Mouse (Mus musculus) lung, embryonic 16.5 days (tissue): ENCODE results near the gene Canx. TPM values are rescaled to one million over a fixed set of nuclear protein-coding genes. Genes with fewer than 3 reads are reported as not detected.

Experiments
- ATAC-seq: fragments of 200-750 bp; cut with Nextera tagmentation; 2 replicates; pipeline ENCODE4 v1.8.0; 2017; ENCODE audit warnings: low read depth, mild to moderate bottlenecking, moderate library complexity
- H3K27ac ChIP-seq: fragments of 300-500 bp; sonication (generic); 2 replicates; pipeline ENCODE4 v1.5.1; 2014; ENCODE audit warnings: mild to moderate bottlenecking, control low read depth, low read length
- H3K27me3 ChIP-seq: fragments of 300-500 bp; sonication (generic); 2 replicates; pipeline ENCODE4 v1.6.1; 2014; ENCODE audit warnings: low read depth, low read length, mixed read lengths; ENCODE audit not compliant: control insufficient read depth, insufficient read depth
- H3K36me3 ChIP-seq: fragments of 300-500 bp; sonication (generic); 2 replicates; pipeline ENCODE4 v1.6.1; 2014; ENCODE audit warnings: low read length; ENCODE audit not compliant: control insufficient read depth, insufficient read depth
- H3K4me1 ChIP-seq: fragments of 300-500 bp; sonication (generic); replicated peaks from 2 replicates; pipeline ENCODE4 v1.6.1; 2014; ENCODE audit warnings: low read length, mixed read lengths; ENCODE audit not compliant: control insufficient read depth, insufficient read depth
- H3K4me2 ChIP-seq: fragments of 300-500 bp; sonication (generic); 2 replicates; pipeline ENCODE4 v1.6.1; 2014; ENCODE audit warnings: low read depth, low read length, control low read depth
- H3K4me3 ChIP-seq: fragments of 300-500 bp; sonication (generic); 2 replicates; pipeline ENCODE4 v1.5.1; 2014; ENCODE audit warnings: mild to moderate bottlenecking, low read length, control low read depth
- H3K9ac ChIP-seq: fragments of 300-500 bp; sonication (generic); 2 replicates; pipeline ENCODE4 v1.6.1; 2014; ENCODE audit warnings: low read length, control low read depth
- H3K9me3 ChIP-seq: fragments of 300-500 bp; sonication (generic); 2 replicates; pipeline ENCODE4 v1.6.1; 2016; ENCODE audit warnings: low read length; ENCODE audit not compliant: control insufficient read depth
- WGBS: fragments of 180-500 bp; shearing (Covaris S2); extraction: QIAGEN DNeasy Blood & Tissue Kit; methylation state at CpG from one replicate; pipeline ENCODE4 v1.1.7; 2014; 5-methylcytosine and 5-hydroxymethylcytosine counted together
- polyA plus RNA-seq: library from polyadenylated mRNA; unstranded; fragments of >200 nt; fragmentation: Nextera tagmentation; extraction: Ambion mirVana; gene quantifications from 2 replicates; pipeline ENCODE4 v1.2.1, GENCODE M21; 2015

The Canx gene
- polyA plus RNA-seq, 1 experiment from 2014 or later = 349 TPM

DNA sequence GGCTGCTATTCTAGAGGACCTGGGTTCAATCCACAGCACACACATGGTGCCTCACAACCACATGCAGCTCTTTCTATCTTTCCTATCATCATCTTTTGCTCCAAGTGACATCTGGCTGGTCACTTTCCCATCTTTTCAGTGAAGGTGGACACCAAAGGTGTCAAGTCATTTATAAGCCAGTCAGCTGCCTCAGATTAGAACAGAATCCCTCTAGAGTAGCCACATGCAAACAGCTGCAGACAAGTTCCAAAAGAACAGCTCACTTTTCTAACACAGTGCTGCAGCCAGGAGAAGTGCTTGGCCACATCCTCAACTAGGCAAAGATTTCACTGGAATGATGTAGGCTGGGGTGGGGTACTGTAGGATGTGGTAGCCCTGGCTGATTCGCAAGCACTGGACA lies 55.6 kb downstream of the Canx start:
- ATAC-seq = no peak
- Histone ChIP-seq H3K4me1 (no peaks in the 10 kb centered on the region), H3K27me3 (no peaks in the 10 kb centered on the region), H3K9me3 (no peaks in the 10 kb centered on the region), H3K4me3 (no peak overlapping the region), H3K9ac (no peak overlapping the region), H3K27ac (no peak overlapping the region), H3K4me2 (no peak overlapping the region), H3K36me3 (peaks cover 16% of the 10 kb centered on the region)
- 100% methylated on average over 1 of the region's 1 CpGs for WGBS

DNA sequence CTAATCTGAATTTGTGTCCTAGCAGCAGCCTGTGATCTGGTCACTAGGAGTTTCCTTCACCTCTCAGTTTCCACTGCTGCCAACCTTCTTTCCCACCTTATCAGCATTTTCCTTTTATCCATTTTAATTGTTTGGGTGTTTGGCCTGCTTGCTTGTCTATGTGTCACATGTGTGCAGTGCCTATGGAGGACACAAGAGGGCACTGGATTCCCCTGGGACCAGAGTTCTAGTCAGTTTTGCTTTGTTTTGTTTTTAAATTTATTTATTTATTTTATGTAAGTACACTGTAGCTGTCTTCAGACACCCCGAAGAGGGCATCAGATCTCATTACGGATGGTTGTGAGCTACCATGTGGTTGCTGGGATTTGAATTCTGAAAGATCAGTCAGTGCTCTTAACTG lies 56.3 kb downstream of the Canx start:
- Histone ChIP-seq H3K4me1 (no peaks in the 10 kb centered on the region), H3K4me3 (no peak overlapping the region), H3K27ac (no peak overlapping the region), H3K9me3 (no peaks in the 10 kb centered on the region), H3K36me3 (peaks cover 22% of the 10 kb centered on the region), H3K27me3 (no peaks in the 10 kb centered on the region), H3K4me2 (no peak overlapping the region), H3K9ac (no peak overlapping the region)
- 77% methylated on average over 2 of the region's 2 CpGs for WGBS
- ATAC-seq = no peak

DNA sequence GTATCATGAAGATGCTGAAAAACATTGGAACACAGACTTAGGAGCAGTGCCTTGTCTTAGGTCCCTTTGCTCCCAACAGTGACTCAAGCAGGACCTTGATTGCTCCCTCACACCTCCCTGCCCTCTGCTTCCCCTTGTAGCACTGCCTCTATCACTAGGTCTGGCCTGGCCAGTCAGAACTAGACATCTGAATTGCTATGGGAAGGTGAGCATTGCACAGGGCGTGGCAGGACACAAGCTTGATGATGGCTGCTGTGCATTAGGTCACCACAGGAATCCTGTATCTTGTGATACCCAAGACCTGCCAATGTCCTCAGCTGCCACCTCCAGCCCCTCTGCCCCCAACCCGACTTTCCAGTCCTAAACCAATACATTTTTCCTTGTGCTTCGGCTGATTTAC lies 58.5 kb downstream of the Canx start:
- H3K4me3 ChIP-seq = no peak overlapping the region
- H3K4me1 ChIP-seq = no peaks in the 10 kb centered on the region
- no peaks in the 10 kb centered on the region for H3K9me3 ChIP-seq
- no peaks in the 10 kb centered on the region for H3K27me3 ChIP-seq
- no peak overlapping the region for H3K27ac ChIP-seq
- no peak overlapping the region for H3K4me2 ChIP-seq
- WGBS = 88% methylated on average over 3 of the region's 3 CpGs
- no peak for ATAC-seq
- H3K9ac ChIP-seq = no peak overlapping the region
- H3K36me3 ChIP-seq = peaks cover 35% of the 10 kb centered on the region

DNA sequence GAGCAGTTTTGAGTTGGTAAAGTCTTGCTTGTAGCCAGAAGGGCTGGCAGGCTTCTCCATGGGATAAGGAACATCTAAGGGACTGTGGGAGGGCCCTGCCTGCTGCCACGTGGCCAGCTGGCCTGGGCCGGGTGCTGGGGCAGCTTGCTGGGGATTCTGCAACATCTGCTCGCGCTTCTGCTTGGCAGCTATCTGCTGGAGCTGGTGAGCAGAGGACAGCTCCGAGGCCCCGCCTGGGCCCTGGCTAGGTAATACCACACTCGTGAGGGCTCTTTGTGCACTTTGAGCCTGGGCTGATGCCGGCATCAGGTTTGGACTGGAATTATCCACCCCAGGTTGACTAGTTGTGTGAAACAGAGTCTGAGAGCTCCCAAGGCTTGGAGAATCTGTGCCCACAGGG lies 59.5 kb downstream of the Canx start:
- H3K36me3 ChIP-seq = peaks cover 43% of the 10 kb centered on the region
- no peak overlapping the region for H3K27ac ChIP-seq
- H3K9me3 ChIP-seq = no peaks in the 10 kb centered on the region
- H3K27me3 ChIP-seq = no peaks in the 10 kb centered on the region
- no peaks in the 10 kb centered on the region for H3K4me1 ChIP-seq
- no peak overlapping the region for H3K4me3 ChIP-seq
- WGBS = 76% methylated on average over 8 of the region's 8 CpGs
- ATAC-seq = no peak
- H3K4me2 ChIP-seq = no peak overlapping the region
- H3K9ac ChIP-seq = no peak overlapping the region

DNA sequence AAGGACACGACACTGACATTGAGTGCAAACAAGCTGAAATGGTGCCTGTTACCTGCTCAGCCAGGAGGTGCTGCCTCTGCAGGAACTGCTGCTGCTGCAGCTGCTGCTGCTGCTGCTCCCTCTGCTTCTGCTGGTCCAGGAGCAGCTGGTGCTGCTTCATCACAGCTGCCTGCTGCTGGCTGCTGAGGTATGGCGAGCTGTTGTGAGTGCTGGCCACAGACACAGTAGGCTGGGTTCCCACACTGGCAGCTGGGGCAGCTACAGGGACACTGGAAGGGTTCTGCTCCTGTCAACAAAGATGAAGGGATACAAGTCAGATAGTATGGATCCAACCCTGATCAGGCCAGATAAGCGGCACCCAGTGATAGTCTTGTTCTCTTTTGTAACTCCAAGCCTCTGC lies 62.3 kb downstream of the Canx start:
- no peak overlapping the region for H3K9ac ChIP-seq
- WGBS = 78% methylated on average over 3 of the region's 3 CpGs
- no peak overlapping the region for H3K4me2 ChIP-seq
- no peaks in the 10 kb centered on the region for H3K4me1 ChIP-seq
- no peak overlapping the region for H3K27ac ChIP-seq
- H3K4me3 ChIP-seq = no peak overlapping the region
- peak; percentile 75 for ATAC-seq
- no peaks in the 10 kb centered on the region for H3K9me3 ChIP-seq
- H3K36me3 ChIP-seq = peaks cover 64% of the 10 kb centered on the region
- H3K27me3 ChIP-seq = no peaks in the 10 kb centered on the region

DNA sequence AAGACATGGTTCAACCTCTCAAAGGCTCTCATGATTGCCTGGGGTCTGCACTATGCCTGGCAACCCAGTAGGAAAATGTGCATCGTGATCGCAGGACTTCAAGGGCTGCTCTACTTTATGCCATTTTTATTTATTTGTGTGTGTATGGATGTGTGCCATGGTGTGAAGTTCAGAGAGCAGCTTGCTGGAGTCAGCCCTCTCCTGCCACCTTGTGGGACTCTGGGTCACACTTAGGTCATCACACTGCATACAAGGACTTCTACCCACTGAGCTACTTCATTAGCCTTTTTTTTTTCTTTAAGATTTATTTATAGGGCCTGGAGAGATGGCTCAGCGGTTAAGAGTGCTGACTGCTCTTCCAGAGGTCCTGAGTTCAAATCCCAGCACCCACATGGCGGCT lies 63.5 kb downstream of the Canx start:
- Histone ChIP-seq H3K27ac (no peak overlapping the region), H3K9me3 (no peaks in the 10 kb centered on the region), H3K27me3 (no peaks in the 10 kb centered on the region), H3K4me2 (no peak overlapping the region), H3K9ac (no peak overlapping the region), H3K4me3 (no peak overlapping the region), H3K36me3 (peaks cover 70% of the 10 kb centered on the region), H3K4me1 (no peaks in the 10 kb centered on the region)
- 77% methylated on average over 4 of the region's 4 CpGs for WGBS
- ATAC-seq = 0 out of 2 replicates have a peak, but pooled peaks have one; percentile 38

DNA sequence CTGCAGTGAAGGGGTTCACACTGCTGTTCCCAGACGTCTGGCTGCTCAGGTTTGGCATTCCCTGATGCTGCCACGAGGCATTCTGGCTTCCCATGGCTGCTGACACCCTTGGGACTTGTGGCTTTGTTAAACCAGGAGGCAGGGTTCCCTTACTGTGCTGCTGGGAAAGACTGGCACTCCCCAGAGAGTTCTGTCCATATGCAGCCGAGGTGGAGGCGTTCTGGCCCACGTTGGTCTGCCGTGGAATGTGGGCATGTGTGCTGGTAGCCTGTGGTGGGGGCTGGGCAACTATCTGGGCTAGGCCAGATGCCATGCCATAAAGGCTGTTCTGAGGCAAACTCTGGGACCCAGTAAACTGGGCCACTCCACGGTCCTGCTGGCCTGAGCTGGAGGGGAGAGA lies 67.2 kb downstream of the Canx start:
- Histone ChIP-seq H3K4me3 (no peak overlapping the region), H3K4me1 (no peaks in the 10 kb centered on the region), H3K27me3 (no peaks in the 10 kb centered on the region), H3K36me3 (peaks cover 54% of the 10 kb centered on the region), H3K9ac (no peak overlapping the region), H3K4me2 (no peak overlapping the region), H3K9me3 (no peaks in the 10 kb centered on the region), H3K27ac (no peak overlapping the region)
- WGBS = 88% methylated on average over 7 of the region's 7 CpGs
- no peak for ATAC-seq

DNA sequence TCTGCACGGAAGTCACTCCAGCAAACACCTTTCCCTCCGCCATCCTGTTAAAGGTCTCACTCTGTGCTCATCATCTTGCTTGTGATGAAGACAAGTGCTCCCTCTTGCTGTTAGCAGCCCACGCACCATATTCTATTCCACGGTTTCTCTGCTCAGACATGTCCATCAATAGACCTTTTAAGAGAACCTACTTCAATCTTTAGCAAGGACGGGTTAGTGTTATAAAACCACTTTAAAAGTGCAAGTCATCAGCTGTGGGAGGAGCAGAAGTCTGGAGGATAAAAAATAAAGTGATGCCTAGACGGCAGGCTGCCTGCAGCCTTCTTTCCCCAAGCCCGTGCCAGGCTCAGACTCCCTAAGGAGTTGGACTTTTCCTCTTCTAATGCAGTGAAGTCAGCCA lies 68.9 kb downstream of the Canx start:
- WGBS = 79% methylated on average over 7 of the region's 7 CpGs
- Histone ChIP-seq H3K27me3 (no peaks in the 10 kb centered on the region), H3K4me3 (no peak overlapping the region), H3K9ac (no peak overlapping the region), H3K27ac (no peak overlapping the region), H3K36me3 (peaks cover 39% of the 10 kb centered on the region), H3K9me3 (no peaks in the 10 kb centered on the region), H3K4me1 (peaks cover 6% of the 10 kb centered on the region), H3K4me2 (no peak overlapping the region)
- ATAC-seq = no peak

DNA sequence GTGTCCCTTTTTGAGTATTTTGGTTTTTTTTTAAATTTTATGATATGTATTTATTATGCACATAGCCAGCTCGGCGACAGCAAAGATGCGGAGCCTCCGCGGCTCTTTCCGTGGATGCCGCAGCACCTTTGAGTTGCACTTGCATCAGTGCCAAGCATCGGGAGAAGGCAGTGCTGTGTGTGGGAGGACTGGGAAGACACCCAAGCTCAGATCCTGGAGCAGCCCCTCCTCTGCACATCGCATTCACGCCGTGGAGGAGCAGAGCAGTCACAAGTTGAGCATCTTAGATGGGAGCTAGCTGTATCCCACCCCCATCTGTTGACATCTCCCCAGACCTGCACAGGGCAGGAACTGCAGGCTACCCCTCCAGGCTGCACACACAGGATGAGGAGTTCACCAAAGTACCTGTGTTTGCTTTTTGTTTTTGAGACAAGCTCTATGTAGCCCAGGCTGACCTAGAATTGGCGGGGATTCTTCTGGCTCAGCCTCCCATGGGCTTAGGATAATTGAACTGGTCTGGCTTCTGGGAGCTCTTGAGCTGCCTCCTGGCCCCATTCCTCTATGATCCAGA lies 71.4 kb downstream of the Canx start:
- Histone ChIP-seq H3K27me3 (no peaks in the 10 kb centered on the region), H3K9ac (no peak overlapping the region), H3K36me3 (peaks cover 20% of the 10 kb centered on the region), H3K4me2 (no peak overlapping the region), H3K4me3 (no peak overlapping the region), H3K27ac (no peak overlapping the region), H3K9me3 (no peaks in the 10 kb centered on the region), H3K4me1 (peaks cover 6% of the 10 kb centered on the region)
- ATAC-seq = no peak
- 68% methylated on average over 12 of the region's 12 CpGs for WGBS

DNA sequence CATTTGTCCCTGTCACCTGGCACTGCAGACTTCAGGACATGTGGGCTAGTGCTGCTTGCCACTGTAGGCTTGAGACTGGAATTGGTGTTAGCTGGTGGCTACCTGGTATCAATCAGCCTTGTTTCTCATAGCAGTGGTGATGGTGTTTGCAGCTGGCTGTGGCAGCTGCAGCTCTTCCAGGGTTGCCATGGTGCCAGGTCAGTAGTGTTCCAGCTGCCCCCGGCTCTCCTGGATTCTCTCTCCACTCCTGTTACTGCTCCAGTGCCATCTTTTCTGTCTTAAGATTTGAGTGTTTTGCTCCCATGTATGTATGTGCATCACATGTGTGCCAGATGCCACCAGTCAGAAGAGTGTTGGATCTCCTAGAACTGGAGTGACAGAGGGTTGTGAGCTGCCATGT lies 72.1 kb downstream of the Canx start:
- Histone ChIP-seq H3K4me2 (no peak overlapping the region), H3K9me3 (no peaks in the 10 kb centered on the region), H3K4me1 (peaks cover 6% of the 10 kb centered on the region), H3K9ac (no peak overlapping the region), H3K27me3 (no peaks in the 10 kb centered on the region), H3K4me3 (no peak overlapping the region), H3K36me3 (peaks cover 16% of the 10 kb centered on the region), H3K27ac (no peak overlapping the region)
- no peak for ATAC-seq
- 21% methylated on average over 1 of the region's 1 CpGs for WGBS
